Mouse (Mus musculus): ENCODE results near the gene Selenbp1. TPM values are rescaled to one million over a fixed set of nuclear protein-coding genes. Genes with fewer than 3 reads are reported as not detected.
A peak's percentile ranks its signal among the peaks of the same experiment; 100 is the strongest.

Selenbp1 gene
- total RNA-seq (2014; rRNA removed) (17.7 and 19.8 TPM in 2 replicates), polyA plus RNA-seq (2015; fragmentation: Nextera tagmentation; extraction: Ambion mirVana) (11.7 and 13.7 TPM in 2 replicates)

DNA sequence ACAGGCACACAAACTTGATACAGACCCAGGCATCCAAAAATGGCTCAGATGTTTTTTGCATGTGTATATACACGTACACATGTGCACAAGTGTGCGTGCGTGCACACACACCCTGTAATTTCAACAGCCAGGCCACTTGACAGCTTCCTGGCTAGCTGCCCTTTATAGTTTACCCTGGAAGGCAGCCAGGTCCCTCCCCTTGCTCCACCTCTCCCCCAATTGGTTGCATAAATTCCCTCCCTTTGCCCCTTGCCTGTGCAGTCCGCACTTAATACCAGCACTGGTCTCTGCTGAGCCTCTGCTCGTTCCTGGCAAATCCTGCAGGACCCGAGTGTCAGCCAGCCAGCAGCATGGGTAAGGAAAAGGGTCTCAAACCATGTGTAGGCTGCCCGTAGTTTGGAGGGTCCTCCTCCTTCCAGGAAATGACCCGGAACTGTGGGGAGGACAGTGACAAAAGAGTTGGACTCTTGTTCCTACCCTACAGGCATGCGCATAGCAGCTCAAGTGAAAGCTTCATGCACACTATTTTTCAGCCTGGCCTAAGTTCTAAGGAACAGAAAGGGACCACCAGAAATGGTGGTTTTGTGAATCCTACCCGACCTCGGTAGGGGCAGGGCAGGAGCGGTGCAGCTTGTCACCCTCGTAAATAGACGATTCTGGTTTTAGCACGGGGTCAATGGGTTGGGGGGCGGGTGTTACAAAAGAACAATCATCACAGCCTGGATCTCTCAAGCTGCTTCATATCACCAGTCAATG is at the start of gene Selenbp1:
TSS of gene Selenbp1 (plus strand) at position 248 of the 756 bp plus-strand sequence.
- H3K9ac ChIP-seq (replicated peaks; ENCODE audit: low read length, poor library complexity, severe bottlenecking), result 0 out of 2 replicates have a peak within 1 kb of the TSS, but pooled peaks have one; percentile 19
- no peaks in the 10 kb centered on the region for H3K4me1 ChIP-seq (ENCODE audit: insufficient read depth, low read length)
- no peaks in the 10 kb centered on the region for H3K9me3 ChIP-seq (ENCODE audit: low read length)
- 32% methylated on average over 16 of the region's 16 CpGs for WGBS
- no peaks in the 10 kb centered on the region for H3K36me3 ChIP-seq (ENCODE audit: insufficient read depth, low read length)
- DNase-seq (ENCODE audit: low spot score) (peak; percentile 76), ATAC-seq (ENCODE audit: low FRiP score) (peak; percentile 50)
- no peak for TF ChIP-seq CTCF (IDR thresholded peaks at IDR 0.05)
- H3K27me3 ChIP-seq (ENCODE audit: insufficient read depth, low read length), result no peaks in the 10 kb centered on the region
- peak within 1 kb of the TSS; percentile 21; the same call in 1 of the 2 replicates for H3K4me3 ChIP-seq (ENCODE audit: low read depth, low read length)
- peak within 1 kb of the TSS; percentile 12; the same call in 1 of the 2 replicates for H3K27ac ChIP-seq (ENCODE audit: low read depth, low read length)
- peak within 1 kb of the TSS; percentile 22; the same call in 1 of the 2 replicates for H3K4me2 ChIP-seq (ENCODE audit: low read depth, low read length, poor library complexity, severe bottlenecking)

DNA sequence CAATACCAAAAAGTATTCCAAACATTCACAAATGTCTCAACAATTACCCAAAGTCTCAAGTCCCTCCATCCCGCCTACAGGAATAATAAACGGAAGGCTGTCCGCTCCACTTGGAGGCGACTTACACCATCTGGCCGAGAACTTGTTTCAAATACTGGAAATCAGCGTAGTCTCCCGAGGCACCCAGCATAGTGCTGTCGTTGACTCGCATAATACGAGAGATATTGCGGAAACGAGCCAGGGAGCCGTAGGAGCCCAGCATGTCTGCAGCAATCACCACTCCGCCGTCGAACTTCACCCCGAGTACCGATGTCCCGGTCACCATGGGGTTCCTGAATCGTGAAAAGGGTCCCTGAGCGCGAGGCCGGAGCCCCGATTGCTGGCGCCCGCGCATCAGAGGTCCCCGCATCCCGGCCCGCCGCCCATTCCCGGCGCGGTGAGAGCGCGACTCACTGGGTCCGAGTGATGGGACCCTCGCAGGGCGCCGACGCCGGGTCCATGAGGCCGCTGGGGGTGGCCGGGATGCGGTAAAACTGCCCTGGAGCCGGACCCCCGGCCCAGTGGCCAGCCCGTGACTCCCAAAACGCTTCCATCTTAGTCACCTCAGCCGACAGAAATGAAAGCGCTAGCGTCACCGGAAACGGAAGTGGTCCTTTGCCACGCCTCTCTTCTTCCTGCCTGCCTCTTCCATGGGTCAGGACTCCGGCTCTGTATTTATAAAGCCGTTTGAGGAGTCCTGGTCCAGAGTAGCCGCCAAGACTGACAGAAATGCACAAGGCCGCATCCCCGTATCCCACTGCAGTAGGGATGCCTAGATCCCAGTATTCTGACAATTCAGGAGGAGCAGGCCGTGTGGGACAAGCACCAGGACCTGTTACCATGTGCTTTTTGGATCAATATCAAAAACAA is 46.3 kb upstream of the Selenbp1 start, which contains the start of gene Psmb4:
TSS of gene Psmb4 (minus strand) at position 646 of the 909 bp plus-strand sequence.
- H3K4me3 ChIP-seq (ENCODE audit: low read depth, low read length), result peak within 1 kb of the TSS; percentile 86
- H3K27me3 ChIP-seq (ENCODE audit: insufficient read depth, low read length), result no peaks in the 10 kb centered on the region
- peaks cover 8% of the 10 kb centered on the region for H3K4me1 ChIP-seq (ENCODE audit: insufficient read depth, low read length)
- 1% methylated on average over 61 of the region's 61 CpGs for WGBS
- no peak for TF ChIP-seq CTCF (IDR thresholded peaks at IDR 0.05)
- H3K4me2 ChIP-seq (ENCODE audit: low read depth, low read length, poor library complexity, severe bottlenecking), result peak within 1 kb of the TSS; percentile 58
- peak; percentile 96 for DNase-seq (ENCODE audit: low spot score)
- H3K9ac ChIP-seq (replicated peaks; ENCODE audit: low read length, poor library complexity, severe bottlenecking), result peak within 1 kb of the TSS; percentile 96
- peak; percentile 89 for ATAC-seq (ENCODE audit: low FRiP score)
- no peaks in the 10 kb centered on the region for H3K9me3 ChIP-seq (ENCODE audit: low read length)
- H3K36me3 ChIP-seq (ENCODE audit: insufficient read depth, low read length), result peaks cover 29% of the 10 kb centered on the region
- H3K27ac ChIP-seq (ENCODE audit: low read depth, low read length), result peak within 1 kb of the TSS; percentile 86

DNA sequence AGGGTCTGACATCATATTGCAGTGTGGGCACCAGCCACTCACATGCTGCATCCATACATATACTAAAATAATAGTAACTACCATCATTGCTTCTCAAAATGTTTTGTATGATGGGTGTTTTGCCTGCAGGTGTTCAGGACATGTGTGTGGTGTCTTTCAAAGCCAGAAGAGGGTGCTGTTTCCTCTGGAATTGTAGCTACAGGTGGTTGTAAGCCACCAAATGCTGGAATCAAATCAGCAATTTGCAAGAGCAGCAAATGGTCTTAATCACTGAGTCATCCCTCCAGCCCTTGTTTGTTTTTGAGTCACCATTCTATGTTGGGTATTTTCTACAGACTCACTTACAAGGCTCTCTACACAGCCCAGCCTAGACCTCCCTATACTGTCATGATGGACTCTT is 44.3 kb upstream of the Selenbp1 start:
- peaks cover 16% of the 10 kb centered on the region for H3K36me3 ChIP-seq (ENCODE audit: insufficient read depth, low read length)
- no peak overlapping the region for H3K4me3 ChIP-seq (ENCODE audit: low read depth, low read length)
- no peaks in the 10 kb centered on the region for H3K27me3 ChIP-seq (ENCODE audit: insufficient read depth, low read length)
- DNase-seq (ENCODE audit: low spot score) (peak; percentile 54), ATAC-seq (ENCODE audit: low FRiP score) (no peak)
- TF ChIP-seq CTCF (IDR thresholded peaks at IDR 0.05), result peak; percentile 64
- H3K9ac ChIP-seq (replicated peaks; ENCODE audit: low read length, poor library complexity, severe bottlenecking), result no peak overlapping the region
- H3K4me1 ChIP-seq (ENCODE audit: insufficient read depth, low read length), result peaks cover 8% of the 10 kb centered on the region
- H3K27ac ChIP-seq (ENCODE audit: low read depth, low read length), result no peak overlapping the region
- no peaks in the 10 kb centered on the region for H3K9me3 ChIP-seq (ENCODE audit: low read length)
- no peak overlapping the region for H3K4me2 ChIP-seq (ENCODE audit: low read depth, low read length, poor library complexity, severe bottlenecking)

DNA sequence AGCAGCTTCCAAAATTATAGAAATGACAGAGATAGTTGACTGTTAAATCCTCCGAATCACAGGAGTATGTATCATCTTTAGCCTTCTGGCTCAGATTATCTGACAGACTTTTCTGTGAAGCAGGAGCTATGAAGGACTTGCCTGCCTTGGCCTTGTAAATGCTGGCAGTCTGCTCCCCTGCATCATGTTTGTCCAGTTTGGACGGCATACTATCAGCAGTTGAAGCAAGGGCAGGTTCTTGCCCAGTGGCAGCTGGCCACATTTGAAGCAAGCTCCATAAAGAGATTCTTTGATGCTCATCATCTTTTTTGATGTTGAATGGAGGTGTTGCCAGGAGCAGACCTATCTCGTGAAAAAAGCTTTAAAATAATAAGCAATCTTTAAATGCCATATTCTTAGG is 38.8 kb upstream of the Selenbp1 start:
- Histone ChIP-seq H3K27ac (ENCODE audit: low read depth, low read length) (no peak overlapping the region), H3K36me3 (ENCODE audit: insufficient read depth, low read length) (no peaks in the 10 kb centered on the region), H3K4me2 (ENCODE audit: low read depth, low read length, poor library complexity, severe bottlenecking) (no peak overlapping the region), H3K27me3 (ENCODE audit: insufficient read depth, low read length) (no peaks in the 10 kb centered on the region), H3K4me3 (ENCODE audit: low read depth, low read length) (no peak overlapping the region), H3K9me3 (ENCODE audit: low read length) (no peaks in the 10 kb centered on the region), H3K4me1 (ENCODE audit: insufficient read depth, low read length) (no peaks in the 10 kb centered on the region), H3K9ac (replicated peaks; ENCODE audit: low read length, poor library complexity, severe bottlenecking) (no peak overlapping the region)
- ATAC-seq (ENCODE audit: low FRiP score), result no peak
- DNase-seq (ENCODE audit: low spot score), result no peak
- no peak for TF ChIP-seq CTCF (IDR thresholded peaks at IDR 0.05)
- WGBS, result 68% methylated on average over 3 of the region's 3 CpGs

DNA sequence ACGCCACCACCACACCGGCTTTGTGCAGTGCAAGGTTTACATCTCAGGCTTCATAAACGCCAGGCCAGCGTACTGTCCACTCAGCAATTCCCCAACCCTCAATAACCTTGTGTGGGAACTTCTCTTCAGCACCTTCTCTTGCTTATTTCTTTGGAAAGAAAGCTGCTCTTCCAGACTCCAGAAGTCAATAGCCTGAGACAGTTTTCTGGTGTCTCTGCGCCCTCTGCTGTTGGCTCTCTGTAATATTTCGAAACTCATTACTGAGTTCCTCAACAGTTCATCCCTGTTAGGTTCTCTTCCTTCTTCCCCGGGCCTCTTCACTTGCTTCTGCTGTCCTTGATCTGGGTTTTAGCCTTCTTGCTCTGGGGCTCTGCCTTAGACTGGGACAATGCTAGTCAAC is 30.1 kb upstream of the Selenbp1 start:
- peak; percentile 78 for DNase-seq (ENCODE audit: low spot score)
- TF ChIP-seq CTCF (IDR thresholded peaks at IDR 0.05), result peak; percentile 88
- 20% methylated on average over 7 of the region's 7 CpGs for whole genome bisulfite sequencing
- Histone ChIP-seq H3K27me3 (ENCODE audit: insufficient read depth, low read length) (no peaks in the 10 kb centered on the region), H3K36me3 (ENCODE audit: insufficient read depth, low read length) (no peaks in the 10 kb centered on the region), H3K27ac (ENCODE audit: low read depth, low read length) (no peak overlapping the region), H3K4me3 (ENCODE audit: low read depth, low read length) (no peak overlapping the region), H3K4me1 (ENCODE audit: insufficient read depth, low read length) (no peaks in the 10 kb centered on the region), H3K9ac (replicated peaks; ENCODE audit: low read length, poor library complexity, severe bottlenecking) (no peak overlapping the region), H3K9me3 (ENCODE audit: low read length) (no peaks in the 10 kb centered on the region), H3K4me2 (ENCODE audit: low read depth, low read length, poor library complexity, severe bottlenecking) (no peak overlapping the region)
- ATAC-seq (ENCODE audit: low FRiP score), result no peak

All from midbrain, postnatal 0 days (tissue).